Mouse (Mus musculus) forebrain, embryonic 14.5 days (tissue): ENCODE measurements at regions not wholly inside any gene's neighbourhood (a gene's known extent, or its start where the extent isn't known, plus 50 kb on each side); places are given as distances from the start of the nearest gene placed in this dataset.
A peak's percentile ranks its signal among the peaks of the same experiment; 100 is the strongest.

ENCODE experiments used
- ATAC-seq: fragments of 200-750 bp; cut with Nextera tagmentation; 2 replicates; pipeline ENCODE4 v1.8.0; 2017; ENCODE audit warnings: mild to moderate bottlenecking, moderate library complexity
- DNase-seq: peaks from one replicate; pipeline ENCODE4 v3.0.0-alpha.2; 2015; ENCODE audit warnings: low spot score
- H3K27ac ChIP-seq: fragments of 300-500 bp; sonication (generic); 2 replicates; pipeline ENCODE4 v1.5.1; 2014; ENCODE audit warnings: low read depth, mild to moderate bottlenecking, control low read depth, low read length, moderate library complexity
- H3K27me3 ChIP-seq: fragments of 300-500 bp; sonication (generic); replicated peaks from 2 replicates; pipeline ENCODE4 v1.6.1; 2014; ENCODE audit warnings: low read length, control low read depth, mixed read lengths; ENCODE audit not compliant: control insufficient read depth, insufficient read depth
- H3K36me3 ChIP-seq: fragments of 300-500 bp; sonication (generic); 2 replicates; pipeline ENCODE4 v1.6.1; 2014; ENCODE audit warnings: low read length, control low read depth; ENCODE audit not compliant: control insufficient read depth, insufficient read depth
- H3K4me1 ChIP-seq: fragments of 300-500 bp; sonication (generic); 2 replicates; pipeline ENCODE4 v1.6.1; 2014; ENCODE audit warnings: antibody characterized with exemption, low read length, control low read depth; ENCODE audit not compliant: control insufficient read depth, insufficient read depth
- H3K4me2 ChIP-seq: fragments of 300-500 bp; sonication (generic); 2 replicates; pipeline ENCODE4 v1.6.1; 2014; ENCODE audit warnings: mild to moderate bottlenecking, control low read depth, low read length
- H3K4me3 ChIP-seq: fragments of 300-500 bp; sonication (generic); 2 replicates; pipeline ENCODE4 v1.5.1; 2014; ENCODE audit warnings: low read depth, low read length, control low read depth
- H3K9ac ChIP-seq: fragments of 300-500 bp; sonication (generic); 2 replicates; pipeline ENCODE4 v1.6.1; 2014; ENCODE audit warnings: mild to moderate bottlenecking, low read length, control low read depth, moderate library complexity
- H3K9me3 ChIP-seq: fragments of 300-500 bp; sonication (generic); replicated peaks from 2 replicates; pipeline ENCODE4 v1.6.1; 2016; ENCODE audit warnings: low read length, control low read depth, mixed read lengths; ENCODE audit not compliant: control insufficient read depth
- whole genome bisulfite sequencing: fragments of 180-500 bp; shearing (Covaris S2); extraction: QIAGEN DNeasy Blood & Tissue Kit; methylation state at CpG from one replicate; pipeline ENCODE4 v1.1.7; 2014; 5-methylcytosine and 5-hydroxymethylcytosine counted together

DNA sequence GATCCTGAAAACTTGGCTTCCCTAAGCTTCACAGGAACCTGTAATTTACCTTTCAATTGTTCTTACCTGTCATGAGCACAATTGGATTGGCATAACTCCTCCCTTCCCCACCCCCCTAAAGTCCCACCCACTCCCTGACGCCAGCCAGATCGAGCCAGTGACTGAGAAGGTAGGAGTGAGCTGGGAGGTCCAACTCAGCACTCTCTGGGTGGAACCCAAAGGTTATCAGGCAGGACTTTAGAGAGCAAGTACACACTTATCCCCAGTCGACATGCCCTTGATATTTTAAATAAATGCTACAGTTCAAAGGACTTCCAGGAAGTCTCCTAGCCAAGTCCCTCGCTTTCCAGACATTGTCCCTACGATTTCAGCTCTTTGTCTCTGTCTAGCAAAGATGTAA, 260.7 kb downstream of the Sox9 start:
- Histone ChIP-seq H3K27me3 (no peaks in the 10 kb centered on the region), H3K9me3 (no peaks in the 10 kb centered on the region), H3K4me2 (no peak overlapping the region), H3K36me3 (peaks cover 12% of the 10 kb centered on the region; the same call in 1 of the 2 replicates), H3K9ac (no peak overlapping the region), H3K4me1 (peaks cover 17% of the 10 kb centered on the region), H3K4me3 (no peak overlapping the region), H3K27ac (no peak overlapping the region)
- WGBS, result 52% methylated on average over 5 of the region's 5 CpGs
- DNase-seq (no peak), ATAC-seq (no peak)

GRCm38 (mm10) chr11:113046200-113047051, 264.4 kb downstream of the Sox9 start:
- Histone ChIP-seq H3K27ac (peak overlapping the region; percentile 76), H3K4me3 (no peak overlapping the region), H3K4me1 (peaks cover 17% of the 10 kb centered on the region), H3K9ac (no peak overlapping the region), H3K36me3 (peaks cover 8% of the 10 kb centered on the region; the same call in 1 of the 2 replicates), H3K27me3 (no peaks in the 10 kb centered on the region), H3K9me3 (no peaks in the 10 kb centered on the region), H3K4me2 (peak overlapping the region; percentile 35)
- WGBS, result 15% methylated on average over 20 of the region's 20 CpGs
- peak; percentile 94 for ATAC-seq
- DNase-seq, result peak; percentile 97

DNA sequence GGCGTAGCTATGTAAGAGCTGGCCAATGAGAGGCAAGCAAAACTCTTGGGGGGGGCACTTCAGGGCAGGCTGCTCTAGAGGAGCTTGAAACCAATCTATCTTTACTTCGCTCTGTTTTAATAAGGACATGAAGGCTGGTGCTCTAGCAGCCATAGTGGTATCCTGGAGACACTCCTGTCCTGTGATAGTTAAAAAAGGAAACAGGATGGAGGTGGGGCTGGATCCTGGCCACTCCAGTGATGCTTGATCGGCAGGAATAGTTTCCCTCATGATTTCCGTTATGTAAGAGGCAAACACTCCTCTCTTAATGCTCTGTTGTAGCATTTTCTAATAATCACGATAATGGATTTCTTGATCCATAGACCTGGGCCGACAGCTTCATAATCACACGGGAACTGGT, 266.1 kb downstream of the Sox9 start:
- Histone ChIP-seq H3K4me1 (peaks cover 17% of the 10 kb centered on the region), H3K36me3 (peaks cover 5% of the 10 kb centered on the region; the same call in 1 of the 2 replicates), H3K27me3 (no peaks in the 10 kb centered on the region), H3K27ac (no peak overlapping the region), H3K9me3 (no peaks in the 10 kb centered on the region), H3K4me2 (no peak overlapping the region), H3K4me3 (no peak overlapping the region), H3K9ac (no peak overlapping the region)
- no peak for DNase-seq
- ATAC-seq, result no peak
- WGBS, result 87% methylated on average over 7 of the region's 7 CpGs

DNA sequence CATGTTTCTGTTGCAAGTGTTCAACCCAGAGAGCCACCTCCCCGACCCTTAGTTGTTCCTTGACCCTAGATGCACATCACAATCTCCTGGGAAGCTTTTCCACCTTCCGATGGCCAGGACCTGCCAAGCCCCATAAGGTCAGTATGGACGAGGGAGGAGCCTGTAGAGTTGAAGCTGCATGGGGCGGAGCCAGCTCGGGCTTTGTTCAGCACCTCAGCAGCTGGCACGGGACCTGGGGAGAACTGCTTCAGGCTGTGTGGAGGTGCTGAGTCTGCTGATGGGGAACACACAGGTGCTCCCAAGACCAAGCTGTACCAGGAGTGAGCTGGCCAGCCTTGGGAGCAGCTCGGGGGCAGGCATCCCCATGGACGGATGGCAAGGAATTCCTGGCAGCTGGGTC, 267.6 kb downstream of the Sox9 start:
- 54% methylated on average over 8 of the region's 8 CpGs for WGBS
- Histone ChIP-seq H3K9ac (no peak overlapping the region), H3K9me3 (no peaks in the 10 kb centered on the region), H3K36me3 (peaks cover 2% of the 10 kb centered on the region; the same call in 1 of the 2 replicates), H3K27me3 (no peaks in the 10 kb centered on the region), H3K4me2 (no peak overlapping the region), H3K4me1 (peaks cover 17% of the 10 kb centered on the region), H3K4me3 (no peak overlapping the region), H3K27ac (no peak overlapping the region)
- ATAC-seq, result no peak
- DNase-seq, result no peak

DNA sequence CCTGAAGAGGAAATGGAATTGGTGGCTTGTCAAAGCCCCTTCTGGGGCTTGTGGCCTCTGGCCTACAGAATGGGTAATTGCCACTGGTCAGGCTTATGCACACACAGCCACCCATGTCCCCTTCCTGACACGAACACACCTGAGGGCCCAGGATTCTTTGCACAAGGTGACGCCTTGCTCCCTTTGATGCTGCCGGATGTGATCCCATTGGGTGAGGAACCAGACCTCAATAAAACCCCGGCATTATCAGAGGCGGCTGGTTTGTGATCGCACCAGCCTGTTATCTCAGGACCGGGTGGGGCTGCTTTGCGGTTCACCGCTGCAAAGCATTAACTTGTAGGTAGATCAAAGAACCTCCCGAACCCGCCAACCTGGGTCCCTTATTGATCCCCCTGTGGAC, 270.5 kb downstream of the Sox9 start:
- no peaks in the 10 kb centered on the region for H3K9me3 ChIP-seq
- ATAC-seq, result no peak
- H3K27me3 ChIP-seq, result no peaks in the 10 kb centered on the region
- no peaks in the 10 kb centered on the region for H3K36me3 ChIP-seq
- no peak overlapping the region for H3K27ac ChIP-seq
- H3K4me2 ChIP-seq, result no peak overlapping the region
- no peak overlapping the region for H3K4me3 ChIP-seq
- 94% methylated on average over 11 of the region's 11 CpGs for WGBS
- peaks cover 17% of the 10 kb centered on the region for H3K4me1 ChIP-seq
- no peak for DNase-seq
- H3K9ac ChIP-seq, result no peak overlapping the region

GRCm38 (mm10) chr11:113056042-113056632, 274.1 kb downstream of the Sox9 start:
- no peak overlapping the region for H3K9ac ChIP-seq
- H3K4me1 ChIP-seq, result peaks cover 20% of the 10 kb centered on the region
- H3K27me3 ChIP-seq, result no peaks in the 10 kb centered on the region
- H3K27ac ChIP-seq, result peak overlapping the region; percentile 68
- H3K4me2 ChIP-seq, result no peak overlapping the region
- 61% methylated on average over 12 of the region's 12 CpGs for WGBS
- H3K9me3 ChIP-seq, result no peaks in the 10 kb centered on the region
- no peaks in the 10 kb centered on the region for H3K36me3 ChIP-seq
- no peak for DNase-seq
- peak; percentile 36; the same call in 1 of the 2 replicates for ATAC-seq
- H3K4me3 ChIP-seq, result no peak overlapping the region

- Histone ChIP-seq H3K27me3 (no peaks in the 10 kb centered on the region), H3K9me3 (no peaks in the 10 kb centered on the region), H3K9ac (no peak overlapping the region), H3K4me2 (no peak overlapping the region), H3K27ac (peak overlapping the region; percentile 68), H3K36me3 (no peaks in the 10 kb centered on the region), H3K4me3 (no peak overlapping the region), H3K4me1 (peaks cover 20% of the 10 kb centered on the region)
- WGBS, result 1% methylated on average over 5 of the region's 5 CpGs
- peak; percentile 88 for DNase-seq
- peak; percentile 90 for ATAC-seq
Observed at GRCm38 (mm10) chr11:113056824-113057223, 274.8 kb downstream of the Sox9 start.

DNA sequence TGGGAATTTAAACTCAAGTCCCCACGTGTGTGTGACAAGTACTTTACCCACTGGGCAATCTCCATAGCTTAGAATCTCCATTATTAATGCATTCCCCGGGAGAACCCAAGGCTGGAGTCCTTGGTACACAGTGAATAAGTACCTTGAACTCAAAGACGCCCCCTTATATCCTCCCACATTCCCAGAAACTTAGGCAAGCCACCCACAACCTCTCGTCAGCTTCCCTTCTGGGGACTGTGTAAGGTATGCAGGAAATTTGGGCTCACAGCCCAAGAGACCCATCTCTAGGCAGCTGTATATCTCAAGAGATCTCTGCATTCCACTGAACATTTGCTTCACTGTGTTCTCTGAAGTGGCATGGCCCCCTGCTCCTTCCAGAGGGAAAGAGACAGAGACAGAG, 288.3 kb downstream of the Sox9 start:
- Histone ChIP-seq H3K27me3 (no peaks in the 10 kb centered on the region), H3K9me3 (no peaks in the 10 kb centered on the region), H3K27ac (no peak overlapping the region), H3K4me1 (peaks cover 9% of the 10 kb centered on the region), H3K36me3 (no peaks in the 10 kb centered on the region), H3K4me2 (no peak overlapping the region), H3K4me3 (no peak overlapping the region), H3K9ac (no peak overlapping the region)
- 92% methylated on average over 4 of the region's 4 CpGs for WGBS
- DNase-seq (no peak), ATAC-seq (no peak)

DNA sequence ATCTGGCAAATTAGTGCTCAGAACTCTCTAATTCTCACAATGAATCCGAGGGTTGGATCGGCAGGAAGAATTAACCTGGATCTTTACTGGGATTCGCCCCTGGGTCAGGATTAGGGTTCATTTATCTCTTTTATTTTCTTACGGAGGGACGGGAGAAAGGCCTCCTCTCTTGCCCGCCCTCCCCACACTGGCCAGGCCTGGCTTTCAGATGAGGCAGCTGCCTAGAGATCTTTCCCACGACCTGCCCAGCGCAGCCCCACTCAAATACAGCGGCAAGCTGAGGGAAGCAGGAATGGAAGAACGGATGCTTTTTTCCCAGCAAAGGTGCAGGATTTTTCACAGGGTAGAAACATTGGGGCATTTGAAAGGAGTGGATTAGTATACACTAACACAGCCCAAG, 289.9 kb downstream of the Sox9 start:
- Histone ChIP-seq H3K36me3 (no peaks in the 10 kb centered on the region), H3K9ac (peak overlapping the region; percentile 13; the same call in 1 of the 2 replicates), H3K4me2 (no peak overlapping the region), H3K9me3 (no peaks in the 10 kb centered on the region), H3K27ac (no peak overlapping the region; the same call in 1 of the 2 replicates), H3K27me3 (no peaks in the 10 kb centered on the region), H3K4me3 (no peak overlapping the region), H3K4me1 (peaks cover 9% of the 10 kb centered on the region)
- ATAC-seq (no peak; the same call in 1 of the 2 replicates), DNase-seq (no peak)
- 13% methylated on average over 10 of the region's 10 CpGs for WGBS
